Mouse (Mus musculus) neutrophil, adult 65 days (primary cell): Measurements from ENCODE around the gene Mesp2. TPM values are rescaled to one million over a fixed set of nuclear protein-coding genes. Genes with fewer than 3 reads are reported as not detected.

ENCODE experiments used
- total RNA-seq: library from RNA; stranded (reverse); gene quantifications from 2 replicates; pipeline ENCODE4 v1.2.4, GENCODE M21; 2023

The Mesp2 gene
- not detected in 2 replicates for total RNA-seq

DNA sequence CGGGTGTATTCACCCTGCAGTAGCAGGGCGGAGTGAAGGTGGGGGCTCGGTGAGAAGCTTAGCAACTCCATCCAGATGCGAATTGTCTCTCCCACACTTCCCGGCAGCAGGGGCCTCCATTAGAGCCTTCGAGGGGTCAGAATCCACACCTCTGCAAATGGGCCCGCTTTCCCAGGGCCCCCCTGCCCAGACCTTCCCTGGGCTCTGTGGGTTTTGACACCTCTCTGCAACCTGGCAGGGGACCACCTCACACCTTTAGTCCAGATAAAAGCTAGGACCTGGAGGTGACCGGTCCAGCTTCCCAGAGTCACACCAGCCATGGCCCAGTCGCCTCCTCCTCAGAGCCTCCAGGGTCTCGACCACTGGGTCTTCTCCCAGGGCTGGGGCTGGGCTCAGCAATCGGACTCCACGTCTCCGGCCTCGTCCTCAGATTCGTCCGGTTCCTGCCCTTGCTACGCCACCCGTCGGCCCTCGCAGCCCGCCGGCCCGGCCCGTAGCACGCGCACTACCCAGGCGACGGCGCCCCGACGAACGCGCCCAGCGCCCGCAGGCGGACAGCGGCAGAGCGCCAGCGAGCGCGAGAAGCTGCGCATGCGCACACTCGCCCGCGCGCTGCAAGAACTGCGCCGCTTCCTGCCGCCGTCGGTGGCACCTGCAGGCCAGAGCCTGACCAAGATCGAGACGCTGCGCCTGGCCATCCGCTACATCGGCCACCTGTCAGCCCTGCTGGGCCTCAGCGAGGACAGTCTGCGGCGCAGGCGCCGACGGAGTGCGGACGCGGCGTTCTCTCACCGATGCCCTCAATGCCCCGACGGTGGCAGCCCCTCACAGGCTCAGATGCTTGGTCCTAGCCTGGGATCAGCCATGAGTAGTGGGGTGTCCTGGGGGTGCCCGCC lies at the start of gene Mesp2:
TSS of gene Mesp2 (plus strand) at position 117 of the 896 bp plus-strand sequence.

DNA sequence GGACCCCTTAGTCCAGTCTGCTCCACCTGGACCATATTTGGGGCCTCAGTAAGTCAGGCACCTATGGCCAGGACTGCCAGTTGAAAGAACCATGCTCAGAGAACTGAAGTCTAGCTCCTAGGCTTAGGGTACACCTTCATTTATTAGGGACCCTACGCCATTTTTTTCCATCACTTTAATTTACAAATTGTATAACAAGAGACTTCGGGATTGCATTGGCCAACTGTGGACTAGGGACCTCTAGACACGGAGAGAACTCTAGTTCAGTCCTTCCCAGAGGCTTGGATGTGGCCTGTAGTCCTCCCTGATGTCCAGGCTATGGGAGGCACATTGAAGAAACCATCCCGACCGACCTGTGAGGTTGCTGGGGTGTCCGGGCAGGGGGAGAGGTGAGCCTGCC lies 16.8 kb upstream of the Mesp2 start, which contains the start of gene Mesp1:
TSS of gene Mesp1 (minus strand) at position 101 of the 400 bp plus-strand sequence.

DNA sequence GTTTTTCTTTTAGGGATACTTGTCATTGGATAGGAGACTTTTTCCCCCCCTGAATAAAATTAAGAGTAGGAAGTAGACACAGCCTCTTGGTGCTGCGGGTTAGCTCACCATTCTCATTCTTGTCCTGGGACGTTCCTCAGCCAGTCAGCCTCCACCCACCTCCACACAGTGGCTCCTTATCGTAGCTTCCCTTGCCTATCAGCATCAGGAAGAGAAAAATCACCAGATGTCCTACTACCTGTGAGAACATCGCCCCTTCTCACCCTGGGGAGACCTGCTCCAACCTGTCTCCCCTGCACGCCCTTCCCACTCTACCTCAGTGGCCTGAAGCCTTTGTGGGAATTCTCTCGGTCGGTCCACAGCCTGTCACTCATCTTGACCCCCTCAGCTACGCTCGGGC lies 50.3 kb downstream of the Mesp2 start, which contains the start of gene Anpep:
TSS of gene Anpep (minus strand) at position 249 of the 400 bp plus-strand sequence.

Other genes with a start within 250 kb of the Mesp2 start
- gene Rhcg, start 193.1 kb upstream of the Mesp2 start, total RNA-seq: 0.70 and 1.4 TPM in 2 replicates
- gene Ticrr, start 150.5 kb upstream of the Mesp2 start, total RNA-seq: 21.8 and 30.1 TPM in 2 replicates
- 0.14 and 0.54 TPM in 2 replicates for gene Kif7, start 95.0 kb upstream of the Mesp2 start, total RNA-seq
- gene Plin1, start 77.8 kb upstream of the Mesp2 start, total RNA-seq: 0.54 TPM in 1 of 2 replicates, not detected in the other
- gene Pex11a, start 67.6 kb upstream of the Mesp2 start, total RNA-seq: 1.6 and 3.1 TPM in 2 replicates
- not detected in 2 replicates for gene Wdr93, start 67.6 kb upstream of the Mesp2 start, total RNA-seq
- not detected in 2 replicates for gene Mesp1, start 16.9 kb upstream of the Mesp2 start, total RNA-seq
- 0.16 and 0.25 TPM in 2 replicates for gene Anpep, start 50.3 kb downstream of the Mesp2 start, total RNA-seq
- 9.8 and 11.8 TPM in 2 replicates for gene Ap3s2, start 109.9 kb downstream of the Mesp2 start, total RNA-seq
- 0.27 and 0.47 TPM in 2 replicates for gene Arpin, start 124.6 kb downstream of the Mesp2 start, total RNA-seq
- 103 and 115 TPM in 2 replicates for gene Zfp710, start 214.1 kb downstream of the Mesp2 start, total RNA-seq